Mouse (Mus musculus): ENCODE results near the gene Hjurp.

The Hjurp gene

DNA sequence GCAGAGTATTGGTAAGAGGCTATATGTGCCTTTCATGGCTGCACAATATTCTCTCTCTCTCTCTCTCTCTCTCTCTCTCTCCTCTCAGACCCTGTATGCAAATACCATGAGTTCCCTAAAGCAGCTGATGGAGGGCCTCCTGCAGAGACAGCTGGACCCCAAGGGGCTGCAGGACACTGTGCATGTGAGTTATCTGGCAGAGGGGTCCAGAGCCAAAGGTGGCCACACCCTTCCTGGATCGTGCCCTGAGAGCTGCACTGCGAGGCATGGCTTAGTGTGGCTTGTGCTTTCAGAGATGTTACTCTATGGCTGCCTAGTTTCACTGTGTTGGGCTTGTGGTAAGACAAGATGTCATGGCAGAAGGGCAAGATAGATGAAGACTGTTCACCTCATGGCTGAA lies 29.8 kb downstream of the Hjurp start:
- intact Hi-C loops (cut with DNase I) = no loop called here

DNA sequence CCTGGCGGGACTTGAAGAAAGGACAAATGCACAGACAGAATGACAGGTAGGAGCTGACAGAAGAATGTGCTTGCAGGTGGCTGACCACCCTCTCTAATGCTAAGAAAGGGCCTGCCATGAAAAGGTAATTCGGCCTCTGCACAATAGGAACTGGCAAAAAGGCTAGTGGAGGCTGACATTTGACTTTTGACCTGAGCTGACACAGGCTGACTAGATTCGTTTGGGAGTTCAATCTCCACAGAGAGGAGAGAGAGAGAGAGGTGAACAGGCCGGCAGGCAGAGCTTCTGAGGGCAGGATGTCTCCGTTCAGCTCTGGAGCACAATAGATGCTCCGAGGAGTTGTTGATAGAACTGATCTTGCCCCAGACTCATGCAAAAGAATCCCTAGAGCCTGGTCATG lies 31.0 kb downstream of the Hjurp start:
- intact Hi-C loops (cut with DNase I) = no loop called here

DNA sequence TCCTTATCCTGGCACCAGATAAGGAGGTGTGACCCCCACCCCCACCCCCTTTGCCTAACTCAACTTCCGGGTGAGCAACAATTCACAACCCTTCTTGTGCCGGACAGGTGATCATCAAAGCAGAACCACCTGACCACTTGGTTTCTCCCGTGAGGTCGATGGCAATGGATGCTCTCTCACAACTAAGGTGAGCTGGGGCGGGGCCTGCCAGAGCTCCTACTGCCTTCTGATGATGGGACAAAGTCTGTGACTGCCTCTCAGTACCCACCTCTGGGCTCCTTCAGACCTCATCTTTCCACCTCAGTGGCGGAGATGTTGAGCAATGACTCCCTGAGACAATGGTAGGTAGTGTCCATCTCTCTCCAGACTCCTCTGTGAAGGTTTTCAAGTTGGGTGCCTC lies 31.6 kb downstream of the Hjurp start:
- intact Hi-C loops (cut with DNase I) = no loop called here

DNA sequence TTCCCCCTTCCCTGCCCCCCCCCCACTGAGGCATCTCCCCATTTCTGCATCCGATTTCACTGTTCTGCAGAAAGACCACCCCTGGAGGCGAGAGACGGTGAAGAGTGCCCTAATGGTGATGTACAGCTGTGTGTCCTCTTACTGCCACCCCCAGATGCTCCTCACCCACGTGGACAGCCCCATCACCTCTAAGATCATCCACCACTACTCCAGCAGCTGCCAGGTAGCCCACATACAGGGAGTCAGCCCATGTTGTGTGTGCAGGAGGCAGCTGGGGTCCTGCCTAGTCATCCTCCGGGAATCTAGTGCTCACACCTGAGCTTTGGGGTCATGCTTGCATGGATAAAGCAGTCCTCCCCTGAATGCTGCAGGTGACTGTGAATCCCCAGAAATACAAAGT lies 33.6 kb downstream of the Hjurp start:
- intact Hi-C loops (cut with DNase I) = no loop called here

DNA sequence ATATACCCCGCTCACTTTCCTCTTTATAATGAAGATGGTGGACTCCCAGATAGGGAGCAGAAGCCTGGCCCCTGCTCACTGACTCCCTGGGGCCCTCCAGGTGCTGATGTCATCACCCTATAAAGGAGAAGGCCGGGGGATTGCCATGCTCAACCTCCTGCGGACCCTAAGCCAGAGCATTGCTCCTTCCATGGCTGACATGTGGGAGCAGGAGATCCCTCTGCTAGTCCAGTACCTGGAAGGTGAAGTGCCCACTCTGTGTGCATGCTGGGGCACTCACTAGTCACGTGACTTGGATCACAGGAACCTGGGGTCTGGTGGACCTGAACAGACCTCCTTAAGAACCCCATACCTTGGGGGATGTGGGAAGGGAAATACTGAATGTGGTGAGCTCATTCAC lies 36.9 kb downstream of the Hjurp start:
- intact Hi-C loops (cut with DNase I) = no loop called here

DNA sequence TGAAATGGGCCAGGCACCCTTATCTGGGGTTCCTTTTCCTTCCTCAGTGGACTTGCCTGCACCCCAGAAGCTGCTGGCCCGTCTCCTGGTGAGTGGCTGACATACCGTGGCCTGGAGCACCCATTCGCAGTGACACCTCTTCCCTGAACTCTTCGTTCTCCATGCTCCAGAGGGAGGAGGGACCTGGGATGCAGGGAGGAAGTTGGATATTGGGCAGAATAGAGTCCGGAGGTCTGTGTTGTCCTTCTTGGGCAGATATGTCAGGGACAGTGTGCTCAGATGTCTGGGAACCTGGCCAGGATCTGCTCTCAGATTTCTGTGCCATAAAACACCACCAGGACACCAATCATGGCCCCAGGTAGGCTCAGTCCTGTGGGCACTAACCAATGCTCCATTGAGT lies 37.4 kb downstream of the Hjurp start:
- intact Hi-C loops (cut with DNase I) = no loop called here

DNA sequence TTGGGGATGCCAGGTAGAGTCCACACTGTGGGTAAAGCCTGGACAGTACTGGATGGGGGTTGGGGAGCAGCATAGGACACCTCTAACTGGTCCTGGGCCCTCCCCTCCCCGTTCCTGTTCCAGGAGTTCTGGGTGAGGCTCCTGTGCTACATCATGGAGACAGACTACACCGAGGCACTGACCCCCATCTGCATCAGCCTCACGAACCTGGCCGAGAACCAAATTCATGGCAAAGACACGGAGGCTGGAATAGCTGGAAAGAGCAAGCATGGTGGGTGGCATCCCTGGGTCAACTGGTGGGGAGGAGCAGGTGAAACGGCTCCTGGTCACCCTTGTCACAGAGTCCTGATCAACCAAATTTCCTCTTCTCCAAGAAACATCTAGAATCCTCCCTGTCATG lies 38.7 kb downstream of the Hjurp start:
- intact Hi-C loops (cut with DNase I) = no loop called here

DNA sequence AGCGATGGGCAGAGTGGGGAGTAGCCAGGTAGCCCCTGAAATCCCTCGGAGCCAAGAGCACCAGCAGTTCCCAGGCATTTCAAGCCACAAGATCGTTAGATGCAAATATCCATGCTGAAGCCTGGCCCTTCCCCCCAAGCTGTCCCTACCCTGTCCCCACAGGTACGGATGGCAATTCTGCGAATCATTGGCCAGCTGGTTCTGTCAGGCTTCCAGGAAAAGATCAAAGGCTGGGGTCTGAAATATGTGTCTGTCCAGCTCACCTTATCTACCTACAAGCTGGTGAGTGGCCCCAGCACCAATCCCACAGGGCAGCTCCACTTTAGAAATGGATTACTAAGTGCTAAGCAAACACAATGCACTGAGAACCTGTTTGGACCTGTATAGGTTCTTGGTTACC lies 40.1 kb downstream of the Hjurp start:
- intact Hi-C loops (cut with DNase I) = no loop called here

DNA sequence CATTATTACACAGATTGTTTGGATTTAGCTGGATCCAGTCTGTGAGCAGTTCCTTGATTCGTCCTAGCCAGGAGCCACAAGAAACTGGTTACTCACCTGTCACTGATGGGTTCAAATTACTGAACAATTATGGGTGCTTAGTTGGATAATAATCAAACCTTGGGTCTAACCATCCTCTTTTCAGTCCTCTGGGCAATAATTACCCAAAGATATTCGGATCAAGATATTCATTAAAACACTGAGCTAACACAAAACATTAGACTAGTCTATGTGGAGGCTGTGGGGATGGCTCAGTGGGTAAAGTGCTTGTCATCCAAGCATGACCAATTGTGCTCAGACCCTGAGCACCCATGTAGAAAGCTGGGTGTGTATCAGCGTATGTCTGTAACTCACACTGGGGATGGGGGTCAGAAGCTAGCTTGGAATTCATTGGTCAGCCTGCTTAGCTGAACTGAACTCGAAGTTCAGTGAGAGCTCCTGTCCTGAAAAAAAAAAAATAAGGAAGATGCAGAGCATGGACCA lies 41.5 kb downstream of the Hjurp start:
- intact Hi-C loops (cut with DNase I) = no loop called here

DNA sequence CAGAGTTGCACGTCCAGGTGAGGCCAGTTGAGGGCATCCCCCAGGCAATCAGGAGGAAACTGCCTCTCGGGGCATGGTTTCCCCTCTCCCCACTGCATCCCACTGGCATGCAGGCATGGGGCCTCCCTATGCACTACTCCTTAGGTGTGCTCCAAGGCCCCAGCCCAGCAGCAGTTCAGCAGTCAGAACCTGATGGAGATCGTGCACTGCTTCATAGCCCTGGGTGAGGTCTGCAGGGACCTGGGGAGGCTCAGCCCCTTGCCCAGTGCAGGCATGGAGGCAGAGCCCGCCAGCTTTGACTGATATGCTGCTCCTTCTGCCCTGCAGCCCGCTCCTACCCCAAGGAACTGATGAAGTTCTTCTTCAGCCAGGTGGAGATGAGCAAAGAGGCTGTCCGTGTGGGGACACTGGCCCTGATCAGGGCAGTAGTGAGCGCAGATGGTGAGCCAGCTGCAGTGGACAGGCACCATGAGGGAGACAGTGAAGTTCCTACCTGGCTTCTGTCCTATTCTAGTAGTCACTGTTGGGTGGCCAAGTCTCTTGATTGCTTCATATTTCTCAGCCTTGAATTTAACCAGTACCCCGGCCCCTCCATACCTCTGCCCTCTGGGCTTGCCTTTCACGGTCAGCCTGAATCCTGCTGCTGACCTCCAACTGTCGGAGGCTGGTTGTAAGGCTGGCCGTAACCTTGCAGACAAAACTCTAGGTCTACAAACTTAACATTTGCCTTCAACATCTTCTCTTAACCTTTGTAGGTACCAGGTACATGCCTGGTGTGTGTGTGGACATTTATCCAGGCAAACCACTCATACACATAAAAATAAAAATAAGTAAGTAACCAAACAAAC lies 42.2 kb downstream of the Hjurp start:
- intact Hi-C loops (cut with DNase I) = no loop called here

DNA sequence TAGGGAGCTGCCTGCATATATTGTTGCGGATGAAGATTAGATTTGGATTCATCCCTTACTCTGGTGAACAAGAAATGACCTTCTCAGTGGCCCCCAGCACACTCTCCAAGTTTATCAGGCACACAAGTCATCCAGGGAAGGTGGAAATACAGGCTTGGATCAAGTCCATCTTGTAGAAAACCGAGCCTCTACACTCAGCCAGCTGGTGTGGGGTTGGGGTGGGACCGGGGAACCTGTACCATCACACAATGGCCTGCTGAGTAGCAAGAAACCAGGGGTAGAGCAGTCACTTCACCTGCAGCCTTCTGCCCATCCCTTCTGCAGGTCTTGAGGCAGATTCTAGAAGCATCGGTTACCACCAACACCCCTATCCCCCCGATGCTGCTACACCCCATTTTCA lies 42.8 kb downstream of the Hjurp start:
- intact Hi-C loops (cut with DNase I) = no loop called here

DNA sequence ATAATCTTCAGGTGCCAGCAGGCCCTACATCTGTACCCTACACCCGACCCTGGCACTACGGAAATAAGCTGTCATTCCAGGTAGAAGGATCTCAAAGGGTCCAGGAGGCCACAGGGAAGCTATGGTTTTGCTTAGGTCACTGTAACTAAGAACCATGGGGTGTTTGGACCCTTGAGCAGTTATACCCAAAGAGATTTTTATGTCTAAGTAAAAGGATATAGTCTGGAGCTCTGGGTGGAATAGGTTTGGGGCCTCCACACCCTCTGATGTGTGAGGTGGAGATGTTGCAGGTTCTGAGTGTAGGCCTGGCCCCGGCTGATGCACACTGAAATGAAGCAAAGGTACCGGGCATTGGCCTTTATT lies 43.2 kb downstream of the Hjurp start:
- intact Hi-C loops (cut with DNase I) = no loop called here

DNA sequence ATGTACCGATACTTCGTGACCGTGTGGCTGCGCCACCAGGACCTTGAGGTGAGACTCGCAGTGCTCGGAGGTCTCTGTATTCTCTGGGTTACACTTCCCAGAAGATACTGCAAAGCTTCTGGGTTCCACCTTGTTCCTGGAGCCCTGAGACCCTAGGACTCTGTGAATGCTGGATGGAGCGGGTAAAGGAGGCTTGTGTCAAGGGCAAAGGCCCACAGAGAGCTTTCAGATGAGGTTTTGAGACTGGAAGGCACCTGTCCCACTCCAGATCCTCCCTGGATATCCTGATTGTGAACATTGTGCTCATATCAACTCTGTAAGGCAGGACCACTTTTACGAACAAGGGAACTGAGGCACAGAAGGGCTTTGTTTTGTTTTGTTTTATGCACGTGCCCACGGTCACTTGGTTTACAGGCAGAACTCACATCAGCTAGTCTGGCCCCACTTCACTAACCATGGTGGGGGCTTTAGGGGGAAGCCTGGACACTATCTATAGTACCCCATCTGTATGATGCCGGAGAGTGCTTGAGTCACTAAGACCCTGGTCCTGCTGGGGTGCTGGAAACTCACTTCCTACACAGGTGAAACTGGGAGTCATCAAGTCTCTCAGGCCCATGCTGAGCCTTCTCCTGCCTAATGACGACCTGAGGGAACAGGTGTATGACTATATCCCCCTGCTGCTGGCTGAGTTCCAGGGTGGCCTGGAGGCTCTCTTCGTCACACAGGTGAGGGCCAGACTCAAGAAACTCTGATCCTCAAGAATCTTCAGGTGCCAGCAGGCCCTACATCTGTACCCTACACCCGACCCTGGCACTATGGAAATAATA lies 43.8 kb downstream of the Hjurp start:
- intact Hi-C loops (cut with DNase I) = no loop called here

DNA sequence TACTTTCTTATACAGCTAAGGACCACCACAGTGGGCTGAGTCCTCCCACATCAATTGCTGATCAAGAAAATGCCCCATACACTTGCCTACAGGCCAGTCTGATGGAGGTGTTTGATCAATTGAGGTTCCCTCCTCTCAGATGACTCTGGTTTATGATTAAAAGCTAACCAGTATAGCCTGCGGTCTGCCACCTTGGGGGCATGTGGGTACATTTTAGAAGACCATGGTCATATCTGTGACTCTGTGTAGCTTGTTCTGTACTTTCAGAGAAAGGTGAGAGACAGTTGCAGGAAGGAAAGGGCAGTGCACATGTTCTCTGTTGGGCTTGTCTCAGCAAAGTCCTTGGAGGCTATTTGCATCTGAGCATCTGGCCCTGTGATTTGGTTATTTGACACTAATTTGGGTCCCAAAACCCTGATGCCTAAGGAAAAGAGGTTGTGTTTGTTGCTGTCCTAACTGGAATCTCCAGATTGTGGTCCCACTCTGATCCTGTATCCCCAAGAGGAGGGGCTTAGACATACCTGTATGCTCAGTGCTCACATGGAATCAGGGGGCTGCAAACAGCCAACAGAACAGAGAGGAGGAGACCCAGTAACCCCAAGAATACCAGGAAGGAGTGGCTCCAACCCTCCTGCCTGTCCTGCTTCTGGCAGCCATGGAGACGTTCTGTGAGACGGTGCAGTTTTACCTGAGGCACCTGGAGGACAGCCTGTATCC lies 44.6 kb downstream of the Hjurp start:
- intact Hi-C loops (cut with DNase I) = no loop called here

DNA sequence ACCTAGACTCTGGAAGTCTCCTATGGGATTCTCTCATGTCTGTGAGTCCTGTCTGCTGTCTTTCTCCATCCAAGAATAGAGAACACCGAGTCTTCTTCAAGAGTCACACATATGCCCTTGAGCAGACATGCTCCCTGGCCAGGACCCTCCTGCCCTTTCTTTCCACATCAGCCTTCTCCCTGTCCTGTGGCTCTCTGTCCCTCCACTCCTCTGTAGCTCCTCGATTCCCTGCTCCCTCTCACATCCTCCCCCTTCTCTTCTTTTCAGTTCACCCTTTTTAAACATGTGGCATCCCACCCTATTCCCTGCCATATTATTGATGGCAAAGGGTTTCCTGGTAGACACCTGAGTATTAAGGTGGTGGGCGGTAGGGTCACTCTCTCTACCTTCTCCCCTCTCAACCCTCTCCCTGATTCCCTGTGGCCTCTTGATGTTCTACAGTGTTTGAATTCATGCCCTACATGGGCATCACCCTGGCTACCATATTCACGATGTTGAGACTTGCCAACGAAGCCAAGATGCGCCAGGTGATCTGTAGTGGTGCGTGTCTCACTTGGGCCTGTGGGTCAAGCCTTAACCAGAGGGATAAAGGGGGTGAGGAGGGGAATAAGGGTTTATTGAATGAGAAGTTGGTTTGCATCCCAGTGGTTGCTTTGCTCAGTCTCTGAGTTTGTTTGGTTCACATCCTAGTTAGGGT lies 45.5 kb downstream of the Hjurp start:
- intact Hi-C loops (cut with DNase I) = no loop called here

DNA sequence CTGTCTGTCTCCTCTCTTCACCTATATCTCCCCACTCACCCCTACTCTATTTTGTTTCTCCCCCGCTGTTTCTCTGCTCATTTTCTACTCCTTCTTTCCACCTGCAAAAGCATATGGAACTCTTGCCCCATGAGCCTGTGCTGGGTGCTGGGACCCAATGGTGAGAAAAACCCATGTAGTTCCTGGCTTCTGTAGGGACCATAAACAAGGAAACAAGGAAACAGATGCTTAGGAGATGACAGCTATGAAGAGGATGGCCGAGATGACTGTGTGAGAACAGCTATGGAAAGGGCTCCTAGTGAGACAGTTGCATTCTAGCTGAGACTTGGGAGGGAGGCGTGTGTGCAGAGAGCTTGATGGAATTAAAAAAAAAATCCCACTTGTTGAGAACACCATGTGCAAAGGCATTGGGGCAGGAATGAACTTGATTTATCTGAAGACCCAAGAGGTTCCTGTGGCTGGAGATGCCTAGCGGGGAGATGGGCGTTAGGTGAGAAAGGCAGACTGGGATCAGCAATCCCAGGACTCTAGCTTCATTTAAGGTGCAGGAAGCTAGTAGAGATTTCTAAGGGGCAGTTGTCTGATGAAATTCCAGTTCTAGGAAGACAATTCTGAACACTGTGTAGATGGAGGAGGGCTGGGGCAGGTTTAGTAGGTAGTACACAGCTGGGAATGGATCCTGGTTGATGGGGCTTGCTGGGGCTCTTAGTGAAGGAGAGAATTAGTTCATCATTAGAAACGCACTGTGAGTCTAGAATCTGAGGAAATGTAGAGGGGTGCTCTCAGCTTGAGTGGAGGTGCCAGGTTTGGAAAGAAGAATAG lies 46.2 kb downstream of the Hjurp start:
- intact Hi-C loops (cut with DNase I) = no loop called here

DNA sequence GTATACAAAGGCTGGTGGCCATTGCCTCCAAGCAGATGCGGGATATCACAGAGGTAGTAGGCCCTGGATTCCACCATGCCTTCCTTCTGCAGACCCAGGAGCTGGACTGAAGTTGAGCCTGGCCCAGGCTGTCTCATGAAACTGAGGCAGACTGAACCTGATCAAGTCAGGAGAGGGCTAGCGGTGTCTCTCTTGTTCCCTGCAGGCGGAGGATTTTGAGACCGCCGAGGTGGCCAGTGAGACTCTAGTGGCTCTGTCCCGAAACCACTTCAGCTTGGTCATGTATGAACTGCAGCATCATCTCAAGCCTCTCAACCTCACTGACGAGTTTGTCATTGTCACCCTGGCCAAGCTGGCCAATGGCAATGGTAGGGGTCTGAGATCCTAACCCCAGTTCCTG lies 47.0 kb downstream of the Hjurp start:
- intact Hi-C loops (cut with DNase I) = no loop called here

DNA sequence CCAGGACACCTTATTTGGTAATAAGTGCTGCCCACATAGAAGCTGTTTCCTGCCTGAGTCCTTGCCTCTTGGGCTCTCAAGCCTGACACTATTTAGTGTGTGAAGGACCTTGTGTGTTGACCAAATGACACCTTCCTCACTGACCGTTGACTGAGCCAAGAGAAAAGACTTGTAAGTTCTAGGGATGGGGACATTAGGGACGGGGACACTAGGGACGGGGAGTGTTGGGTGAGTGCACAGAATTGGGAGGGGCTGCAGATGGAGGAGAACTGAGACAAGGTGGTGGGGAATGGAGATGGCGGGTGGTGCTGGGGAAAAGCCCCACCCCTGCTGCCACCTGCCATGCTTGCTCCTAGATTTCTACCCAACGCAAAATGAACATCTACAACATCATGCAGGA lies 47.4 kb downstream of the Hjurp start:
- intact Hi-C loops (cut with DNase I) = no loop called here

DNA sequence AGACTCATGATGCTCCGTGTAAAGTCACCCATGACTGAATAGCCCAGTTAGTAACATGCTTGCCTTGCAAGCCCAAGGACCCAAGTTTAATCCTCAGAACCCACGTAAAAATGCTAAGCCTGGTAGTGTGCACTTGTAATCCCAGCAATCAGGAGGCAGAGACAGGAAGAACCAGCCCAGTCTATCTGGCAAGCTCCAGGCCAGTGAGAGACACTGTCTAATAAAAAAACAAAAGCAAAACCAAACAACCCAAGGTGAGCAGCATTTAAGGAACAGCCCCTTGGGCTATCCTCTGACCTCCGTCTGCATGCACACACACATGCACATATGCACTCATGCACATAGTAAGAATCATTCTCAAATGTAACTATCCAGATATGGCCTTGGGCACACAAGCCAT lies 47.9 kb downstream of the Hjurp start:
- intact Hi-C loops (cut with DNase I) = no loop called here

DNA sequence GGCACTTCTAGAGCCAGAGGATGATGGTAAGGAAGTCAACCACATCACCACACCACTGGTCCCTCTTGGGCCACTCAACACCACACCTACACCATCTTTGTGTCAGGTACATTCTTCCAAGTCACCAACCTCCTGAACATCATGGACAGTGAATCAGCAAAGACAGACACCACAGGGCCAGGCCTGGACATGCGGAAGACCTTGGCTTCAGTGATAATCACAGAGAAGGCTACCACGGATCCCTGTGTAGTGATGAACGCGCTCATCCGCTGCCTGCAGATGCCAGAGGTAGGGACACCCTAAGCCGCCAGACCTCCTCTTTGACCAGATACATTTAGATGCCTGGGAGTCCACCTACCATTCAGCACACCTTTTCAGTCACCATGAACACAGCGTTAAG lies 49.3 kb downstream of the Hjurp start:
- intact Hi-C loops (cut with DNase I) = no loop called here
